Mouse (Mus musculus) forebrain, postnatal 0 days (tissue): Measurements from ENCODE around the gene Adcy1. TPM values are rescaled to one million over a fixed set of nuclear protein-coding genes. Genes with fewer than 3 reads are reported as not detected.

Experiments used
- ATAC-seq: fragments of 200-750 bp; cut with Nextera tagmentation; 2 replicates; pipeline ENCODE4 v1.8.0; 2017; ENCODE audit warnings: mild to moderate bottlenecking, moderate library complexity
- DNase-seq: peaks from one replicate; pipeline ENCODE4 v3.0.0-alpha.2; 2015
- H3K27ac ChIP-seq: fragments of 300-500 bp; sonication (generic); 2 replicates; pipeline ENCODE4 v1.5.1; 2014; ENCODE audit warnings: low read depth, mild to moderate bottlenecking, antibody characterized with exemption, low read length, moderate library complexity, mixed read lengths
- H3K27me3 ChIP-seq: fragments of 300-500 bp; sonication (generic); 2 replicates; pipeline ENCODE4 v1.6.1; 2014; ENCODE audit warnings: mild to moderate bottlenecking, low read length, mixed read lengths; ENCODE audit not compliant: insufficient read depth
- H3K36me3 ChIP-seq: fragments of 300-500 bp; sonication (generic); 2 replicates; pipeline ENCODE4 v1.6.1; 2014; ENCODE audit warnings: mild to moderate bottlenecking, moderate library complexity; ENCODE audit not compliant: insufficient read depth
- H3K4me1 ChIP-seq: fragments of 300-500 bp; sonication (generic); 2 replicates; pipeline ENCODE4 v1.6.1; 2014; ENCODE audit warnings: antibody characterized with exemption; ENCODE audit not compliant: insufficient read depth
- H3K4me2 ChIP-seq: fragments of 300-500 bp; sonication (generic); 2 replicates; pipeline ENCODE4 v1.6.1; 2014; ENCODE audit warnings: low read depth, mild to moderate bottlenecking, moderate library complexity
- H3K4me3 ChIP-seq: fragments of 300-500 bp; sonication (generic); 2 replicates; pipeline ENCODE4 v1.5.1; 2014; ENCODE audit warnings: low read depth, low read length, mixed read lengths
- H3K9ac ChIP-seq: fragments of 300-500 bp; sonication (generic); 2 replicates; pipeline ENCODE4 v1.6.1; 2014; ENCODE audit warnings: mild to moderate bottlenecking
- H3K9me3 ChIP-seq: fragments of 300-500 bp; sonication (generic); 2 replicates; pipeline ENCODE4 v1.6.1; 2016; ENCODE audit warnings: low read length
- CTCF ChIP-seq: sonication (generic); IDR thresholded peaks from 2 replicates; pipeline ENCODE4 v1.5.1; 2016; ENCODE audit warnings: antibody characterized with exemption, control low read depth, low read depth
- WGBS: fragments of 180-500 bp; shearing (Covaris S2); extraction: QIAGEN DNeasy Blood & Tissue Kit; methylation state at CpG from one replicate; pipeline ENCODE4 v1.1.7; 2014; 5-methylcytosine and 5-hydroxymethylcytosine counted together
- polyA plus RNA-seq: library from polyadenylated mRNA; unstranded; fragments of >200 nt; fragmentation: Nextera tagmentation; extraction: Ambion mirVana; gene quantifications from 2 replicates; pipeline ENCODE4 v1.2.1, GENCODE M21; 2015
- total RNA-seq: library from RNA; depleted of rRNA; stranded (reverse); fragments of >200 nt; gene quantifications from 2 replicates; pipeline ENCODE4 v1.2.3, GENCODE M21; 2014

The Adcy1 gene
- total and polyA plus RNA-seq, 2 experiments from 2014 or later = 13.6 to 115 TPM

DNA sequence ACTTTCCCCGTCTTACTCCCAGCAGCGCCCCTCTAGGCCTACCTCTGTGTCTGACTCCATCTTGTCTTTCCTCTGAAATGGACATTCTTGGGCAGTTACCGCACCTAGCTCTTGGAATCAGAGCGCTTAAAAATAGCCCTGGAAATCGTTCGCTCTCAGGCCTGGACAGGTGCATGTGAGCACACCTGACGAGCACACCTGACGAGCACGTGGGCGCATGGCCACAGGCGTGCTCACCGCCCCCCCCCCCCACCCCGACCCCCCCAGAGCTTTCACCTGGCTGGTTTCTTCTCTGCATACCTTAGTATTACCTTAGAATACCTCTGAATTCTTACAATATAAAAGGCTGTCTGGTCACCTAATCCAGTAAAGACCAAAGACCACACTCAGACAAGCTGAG, 125.2 kb downstream of the Adcy1 start, which contains the start of gene Gm11985:
Gm11985 (minus strand) TSS at position 101 of the 400 bp plus-strand sequence.
- H3K27me3 ChIP-seq = no peaks in the 10 kb centered on the region
- H3K36me3 ChIP-seq = no peaks in the 10 kb centered on the region
- DNase-seq (no peak), ATAC-seq (no peak)
- H3K27ac ChIP-seq = no peak within 1 kb of the TSS
- H3K9ac ChIP-seq = no peak within 1 kb of the TSS
- H3K4me2 ChIP-seq = no peak within 1 kb of the TSS
- H3K4me1 ChIP-seq = no peaks in the 10 kb centered on the region
- no peaks in the 10 kb centered on the region for H3K9me3 ChIP-seq
- no peak for TF ChIP-seq CTCF
- WGBS = 90% methylated on average over 13 of the region's 13 CpGs
- no peak within 1 kb of the TSS for H3K4me3 ChIP-seq

DNA sequence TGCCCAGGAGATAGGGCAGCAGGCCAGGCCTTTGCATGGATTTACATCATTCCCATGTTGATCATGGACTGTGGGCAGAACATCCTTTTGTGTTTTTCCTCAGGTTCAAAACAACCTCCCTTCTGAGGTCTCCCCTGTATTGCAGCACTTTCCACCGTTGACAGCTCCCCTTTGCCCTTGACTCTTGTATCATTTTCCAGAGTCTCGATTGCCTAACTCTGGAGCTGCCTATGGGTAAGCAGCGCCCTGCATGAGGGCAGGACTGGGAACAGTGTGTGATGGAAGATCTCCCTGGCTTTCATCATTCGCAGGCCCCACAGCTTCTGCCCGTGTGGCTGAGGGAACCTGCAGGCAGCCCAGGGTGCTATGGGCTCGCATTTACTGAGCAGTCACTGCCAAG, 129.4 kb downstream of the Adcy1 start:
- no peak for DNase-seq
- 67% methylated on average over 6 of the region's 6 CpGs for WGBS
- no peaks in the 10 kb centered on the region for H3K4me1 ChIP-seq
- no peaks in the 10 kb centered on the region for H3K36me3 ChIP-seq
- no peak overlapping the region for H3K27ac ChIP-seq
- no peaks in the 10 kb centered on the region for H3K27me3 ChIP-seq
- no peak overlapping the region for H3K4me2 ChIP-seq
- H3K9ac ChIP-seq = no peak overlapping the region
- TF ChIP-seq CTCF = no peak
- no peaks in the 10 kb centered on the region for H3K9me3 ChIP-seq
- peak; percentile 44; the same call in 1 of the 2 replicates for ATAC-seq
- no peak overlapping the region for H3K4me3 ChIP-seq

DNA sequence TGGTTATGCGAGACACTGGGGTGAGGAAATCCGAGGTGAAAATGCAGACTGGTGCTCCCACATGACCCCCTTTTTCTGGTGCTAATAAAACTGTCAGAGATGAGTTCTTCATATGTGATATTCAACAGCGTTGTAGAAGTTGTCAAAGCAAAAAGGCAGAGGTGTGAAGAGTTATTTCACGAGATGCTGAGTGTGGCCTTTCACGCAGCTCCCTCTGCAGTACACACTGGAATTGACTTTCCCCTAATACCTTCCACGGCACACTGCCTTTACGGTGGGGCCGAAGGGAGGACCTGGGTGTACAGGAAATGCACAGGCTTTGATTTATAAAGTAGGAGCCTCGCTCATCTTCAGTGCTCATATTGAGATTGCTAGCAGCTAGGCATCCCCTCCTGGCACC, 129.8 kb downstream of the Adcy1 start:
- ATAC-seq (peak; percentile 62), DNase-seq (no peak)
- Histone ChIP-seq H3K4me2 (no peak overlapping the region), H3K36me3 (no peaks in the 10 kb centered on the region), H3K9me3 (no peaks in the 10 kb centered on the region), H3K4me1 (no peaks in the 10 kb centered on the region), H3K4me3 (no peak overlapping the region), H3K27ac (no peak overlapping the region), H3K9ac (no peak overlapping the region), H3K27me3 (no peaks in the 10 kb centered on the region)
- WGBS = 69% methylated on average over 9 of the region's 9 CpGs
- peak; percentile 42; the same call in 1 of the 2 replicates for TF ChIP-seq CTCF

DNA sequence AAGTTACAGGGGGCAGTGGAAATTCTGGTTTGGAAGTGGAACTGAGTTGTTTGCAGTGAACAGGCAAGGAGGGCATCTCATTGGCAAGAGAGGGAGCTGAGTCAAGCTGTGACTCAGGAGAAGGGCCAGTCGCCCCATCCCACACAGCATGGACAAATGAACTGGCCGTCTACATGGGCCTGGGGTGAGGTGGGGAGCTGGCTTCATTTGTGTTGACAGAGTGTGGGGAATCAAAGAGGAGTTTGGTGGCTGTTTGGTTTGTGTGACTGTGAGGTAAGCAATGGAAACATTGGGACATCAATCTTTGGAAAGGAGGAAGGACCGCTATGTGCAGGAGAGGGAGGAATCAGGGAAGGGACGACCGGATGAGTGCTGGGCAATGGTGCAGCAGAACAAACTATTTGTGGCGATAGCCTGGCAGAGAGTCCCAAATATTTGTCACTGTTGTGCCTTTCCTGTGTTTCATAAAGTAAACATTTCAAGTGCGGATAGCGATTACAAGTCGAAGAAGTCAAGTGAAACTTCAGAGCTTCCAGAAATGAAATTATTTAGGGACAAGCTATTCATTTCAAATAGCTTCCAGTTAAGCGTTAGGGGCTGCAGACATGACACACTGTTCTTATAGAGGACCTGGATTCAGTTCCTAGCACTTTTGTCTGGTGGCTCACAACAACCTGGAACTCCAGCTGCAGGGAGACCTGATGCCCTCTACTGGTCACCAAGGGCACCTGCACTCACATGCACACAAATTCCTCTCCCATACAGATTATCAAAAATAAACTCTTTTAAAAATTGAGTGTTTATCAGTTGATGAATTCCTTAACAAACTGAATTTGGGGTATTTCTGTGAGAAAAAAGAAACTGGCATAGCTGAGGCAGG, 131.4 kb downstream of the Adcy1 start:
- peak; percentile 17; the same call in 1 of the 2 replicates for TF ChIP-seq CTCF
- WGBS = 94% methylated on average over 10 of the region's 10 CpGs
- no peaks in the 10 kb centered on the region for H3K27me3 ChIP-seq
- H3K4me2 ChIP-seq = no peak overlapping the region
- DNase-seq (no peak), ATAC-seq (no peak)
- no peaks in the 10 kb centered on the region for H3K4me1 ChIP-seq
- H3K9me3 ChIP-seq = no peaks in the 10 kb centered on the region
- H3K27ac ChIP-seq = no peak overlapping the region
- H3K36me3 ChIP-seq = no peaks in the 10 kb centered on the region
- H3K9ac ChIP-seq = no peak overlapping the region
- H3K4me3 ChIP-seq = no peak overlapping the region

DNA sequence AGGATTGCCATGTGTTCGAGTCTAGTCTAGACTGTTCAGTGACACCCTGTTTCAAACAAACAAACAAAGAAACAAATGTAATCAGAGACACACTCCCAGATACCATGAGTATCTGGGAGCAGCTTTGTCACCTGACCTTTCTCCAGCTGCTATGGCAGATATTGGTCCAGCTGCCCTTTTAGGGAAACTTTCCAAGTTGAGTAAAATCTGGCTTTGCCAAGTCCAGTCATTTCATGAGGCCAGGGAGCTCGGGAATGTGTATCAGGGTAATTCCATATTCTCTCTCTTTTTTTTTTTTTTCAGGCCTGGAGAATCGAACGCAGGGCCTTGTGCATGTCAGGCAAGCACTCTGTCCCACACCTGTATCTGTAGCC, 132.0 kb downstream of the Adcy1 start:
- no peak for TF ChIP-seq CTCF
- no peak for DNase-seq
- Histone ChIP-seq H3K36me3 (no peaks in the 10 kb centered on the region), H3K4me2 (no peak overlapping the region), H3K27me3 (no peaks in the 10 kb centered on the region), H3K4me3 (no peak overlapping the region), H3K27ac (no peak overlapping the region), H3K4me1 (no peaks in the 10 kb centered on the region), H3K9ac (no peak overlapping the region), H3K9me3 (no peaks in the 10 kb centered on the region)
- ATAC-seq = no peak
- WGBS = 81% methylated on average over 4 of the region's 4 CpGs

DNA sequence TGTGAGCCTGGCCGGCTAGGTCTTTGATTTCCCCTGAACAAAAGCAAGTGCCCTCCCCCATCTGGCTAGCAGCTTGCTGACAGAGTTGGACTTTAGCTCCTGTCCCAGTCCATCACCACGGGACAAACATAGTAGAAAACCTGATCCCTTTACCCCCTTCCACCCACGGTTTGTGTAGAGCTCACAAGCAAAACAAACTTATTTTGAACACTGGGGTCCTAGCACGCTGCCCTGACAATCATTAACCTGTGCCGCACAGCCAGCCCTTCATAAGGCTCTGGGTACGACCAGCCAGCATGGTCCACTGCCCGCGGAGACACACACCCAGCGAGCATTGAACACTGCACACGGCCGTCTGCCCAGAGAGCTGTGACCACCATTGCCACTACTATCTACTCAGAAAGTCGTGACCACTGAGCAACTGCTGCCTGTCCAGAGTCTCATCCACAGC, 134.2 kb downstream of the Adcy1 start, which contains the start of gene Igfbp1:
Igfbp1 (plus strand) TSS at position 292 of the 451 bp plus-strand sequence.
- Histone ChIP-seq H3K4me2 (no peak within 1 kb of the TSS), H3K4me1 (no peaks in the 10 kb centered on the region), H3K27me3 (no peaks in the 10 kb centered on the region), H3K9me3 (no peaks in the 10 kb centered on the region), H3K9ac (no peak within 1 kb of the TSS), H3K27ac (no peak within 1 kb of the TSS), H3K4me3 (no peak within 1 kb of the TSS), H3K36me3 (no peaks in the 10 kb centered on the region)
- WGBS = 26% methylated on average over 12 of the region's 12 CpGs
- ATAC-seq (no peak), DNase-seq (no peak)
- TF ChIP-seq CTCF = no peak

DNA sequence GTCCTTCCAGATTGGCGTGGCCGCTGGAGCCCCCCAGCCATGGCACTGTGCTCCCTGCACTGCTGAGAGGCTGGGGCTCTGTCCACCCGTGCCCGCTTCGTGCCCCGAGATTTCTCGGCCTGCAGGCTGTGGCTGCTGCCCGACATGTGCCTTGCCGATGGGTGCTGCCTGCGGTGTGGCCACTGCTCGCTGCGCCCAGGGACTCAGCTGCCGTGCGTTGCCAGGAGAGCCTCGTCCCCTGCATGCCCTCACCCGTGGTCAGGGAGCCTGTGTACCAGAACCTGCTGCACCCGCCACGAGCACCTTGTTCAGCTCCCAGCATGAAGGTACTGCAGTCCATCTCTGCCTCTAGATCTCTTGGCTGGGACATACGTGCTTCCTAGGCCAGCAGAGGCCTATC, 134.7 kb downstream of the Adcy1 start:
- Histone ChIP-seq H3K27me3 (no peaks in the 10 kb centered on the region), H3K4me2 (no peak overlapping the region), H3K4me1 (no peaks in the 10 kb centered on the region), H3K4me3 (no peak overlapping the region), H3K36me3 (no peaks in the 10 kb centered on the region), H3K9ac (no peak overlapping the region), H3K27ac (no peak overlapping the region), H3K9me3 (no peaks in the 10 kb centered on the region)
- no peak for ATAC-seq
- no peak for DNase-seq
- WGBS = 88% methylated on average over 19 of the region's 19 CpGs
- no peak for TF ChIP-seq CTCF
